Mouse (Mus musculus) hindbrain, embryonic 15.5 days (tissue): Measurements from ENCODE around the gene Cyp4a32. TPM values are rescaled to one million over a fixed set of nuclear protein-coding genes. Genes with fewer than 3 reads are reported as not detected.
A peak's percentile ranks its signal among the peaks of the same experiment; 100 is the strongest.
"Not testable (repeated sequence)": the region's sequence is repeated elsewhere in the genome, so short reads cannot be mapped to it uniquely, and the experiment has no call there.

ENCODE experiments used
- ATAC-seq: fragments of 200-750 bp; cut with Nextera tagmentation; 2 replicates; pipeline ENCODE4 v1.8.0; 2017; ENCODE audit warnings: low read depth, moderate number of reproducible peaks, moderate TSS enrichment; ENCODE audit not compliant: low FRiP score
- H3K27ac ChIP-seq: fragments of 300-500 bp; sonication (generic); replicated peaks from 2 replicates; pipeline ENCODE4 v1.5.1; 2015; ENCODE audit warnings: mild to moderate bottlenecking, inconsistent platforms
- H3K27me3 ChIP-seq: fragments of 300-500 bp; sonication (generic); 2 replicates; pipeline ENCODE4 v1.6.1; 2015; ENCODE audit warnings: control low read depth, inconsistent platforms
- H3K36me3 ChIP-seq: fragments of 300-500 bp; sonication (generic); 2 replicates; pipeline ENCODE4 v1.6.1; 2015; ENCODE audit warnings: control low read depth, inconsistent platforms
- H3K4me1 ChIP-seq: fragments of 300-500 bp; sonication (generic); replicated peaks from 2 replicates; pipeline ENCODE4 v1.6.1; 2015; ENCODE audit warnings: control low read depth, inconsistent platforms
- H3K4me2 ChIP-seq: fragments of 300-500 bp; sonication (generic); 2 replicates; pipeline ENCODE4 v1.6.1; 2015; ENCODE audit warnings: moderate library complexity, mild to moderate bottlenecking, inconsistent platforms
- H3K4me3 ChIP-seq: fragments of 300-500 bp; sonication (generic); 2 replicates; pipeline ENCODE4 v1.5.1; 2015; ENCODE audit warnings: mild to moderate bottlenecking, inconsistent platforms
- H3K9ac ChIP-seq: fragments of 300-500 bp; sonication (generic); 2 replicates; pipeline ENCODE4 v1.6.1; 2015; ENCODE audit warnings: inconsistent platforms
- H3K9me3 ChIP-seq: fragments of 300-500 bp; sonication (generic); 2 replicates; pipeline ENCODE4 v1.6.1; 2016; ENCODE audit warnings: control low read depth, inconsistent platforms
- WGBS: fragments of 180-500 bp; shearing (Covaris S2); methylation state at CpG from one replicate; pipeline ENCODE4 v1.1.7; 2015; 5-methylcytosine and 5-hydroxymethylcytosine counted together
- polyA plus RNA-seq: library from polyadenylated mRNA; unstranded; fragments of >200 nt; fragmentation: Nextera tagmentation; extraction: Ambion mirVana; gene quantifications from 2 replicates; pipeline ENCODE4 v1.2.1, GENCODE M21; 2015

Gene Cyp4a32
- polyA plus RNA-seq, 1 experiment from 2014 or later, result not detected

DNA sequence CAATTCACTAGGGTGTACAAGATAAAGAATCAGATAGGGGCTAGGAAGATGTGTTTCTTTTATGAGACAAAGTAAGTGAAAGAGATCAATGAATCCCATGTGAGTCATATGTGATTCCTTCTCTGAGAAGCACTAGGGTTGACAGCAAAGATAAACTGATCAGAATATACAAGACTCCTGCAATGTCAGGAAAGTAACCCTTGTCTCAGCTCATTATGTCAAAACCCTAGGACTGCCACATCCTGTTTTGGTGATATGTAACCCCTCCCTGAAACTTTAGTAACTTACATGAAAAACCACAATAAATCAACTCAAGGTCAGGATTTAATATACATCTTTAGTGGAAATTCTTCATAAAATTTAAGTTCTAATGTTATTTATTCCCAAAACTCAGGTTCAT is 13.2 kb downstream of the Cyp4a32 start:
- H3K4me3 ChIP-seq, result no peak overlapping the region
- ATAC-seq, result no peak
- H3K4me2 ChIP-seq, result no peak overlapping the region
- H3K36me3 ChIP-seq, result no peaks in the 10 kb centered on the region
- no peaks in the 10 kb centered on the region for H3K9me3 ChIP-seq
- H3K9ac ChIP-seq, result no peak overlapping the region
- H3K4me1 ChIP-seq, result no peaks in the 10 kb centered on the region
- H3K27ac ChIP-seq, result no peak overlapping the region
- H3K27me3 ChIP-seq, result no peaks in the 10 kb centered on the region

- H3K9ac ChIP-seq, H3K36me3 ChIP-seq, H3K27ac ChIP-seq, ATAC-seq, H3K4me2 ChIP-seq, H3K4me1 ChIP-seq, H3K4me3 ChIP-seq, H3K9me3 ChIP-seq, H3K27me3 ChIP-seq: not testable (repeated sequence)
- WGBS, result 93% methylated on average over 3 of the region's 3 CpGs
Observed at GRCm38 (mm10) chr4:115625560-115625959, 24.8 kb downstream of the Cyp4a32 start.

DNA sequence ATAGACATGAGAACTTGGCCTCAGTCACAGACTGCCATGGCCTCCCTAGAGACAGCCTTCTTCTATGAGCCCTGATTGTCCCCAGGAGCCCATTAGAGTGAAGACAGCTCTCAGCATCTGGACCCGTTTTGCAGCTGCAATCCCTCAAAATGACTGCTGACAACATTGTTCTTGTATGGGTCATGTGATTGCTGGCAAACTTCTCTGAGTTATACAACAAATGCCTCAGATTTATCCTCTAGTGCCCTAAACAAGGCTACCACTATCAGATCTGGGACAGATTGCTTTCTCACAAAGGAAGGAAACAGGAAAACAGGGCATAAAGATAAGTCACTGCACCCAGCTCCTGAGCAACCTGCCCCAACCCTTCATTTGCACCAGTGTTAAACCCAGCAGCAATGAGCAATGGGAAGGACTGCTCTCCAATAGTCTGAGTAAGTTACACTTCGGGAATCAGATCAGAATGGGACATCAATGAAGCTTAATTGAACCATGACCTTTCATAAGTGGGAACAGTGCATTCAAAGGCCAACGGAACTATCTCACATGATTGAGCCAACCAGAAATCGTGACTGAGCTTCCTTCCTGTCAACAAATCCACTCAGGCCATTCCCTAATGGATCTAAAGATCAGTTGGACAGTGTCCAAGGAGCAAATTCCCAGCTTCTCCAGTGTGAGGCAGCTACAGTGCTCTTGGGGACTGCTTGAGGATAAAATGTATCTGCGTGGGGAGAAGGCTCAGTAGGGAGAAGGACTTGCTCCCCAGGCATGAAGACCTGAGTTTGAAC is 42.4 kb downstream of the Cyp4a32 start:
- Histone ChIP-seq H3K36me3 (no peaks in the 10 kb centered on the region), H3K27me3 (no peaks in the 10 kb centered on the region), H3K4me1 (no peaks in the 10 kb centered on the region), H3K9me3 (no peaks in the 10 kb centered on the region), H3K9ac (no peak overlapping the region), H3K27ac (no peak overlapping the region), H3K4me3 (no peak overlapping the region), H3K4me2 (no peak overlapping the region)
- WGBS, result 65% methylated on average over 5 of the region's 5 CpGs
- ATAC-seq, result no peak

GRCm38 (mm10) chr4:115645371-115645770 is 44.6 kb downstream of the Cyp4a32 start:
- Histone ChIP-seq H3K4me1 (no peaks in the 10 kb centered on the region), H3K9ac (no peak overlapping the region), H3K9me3 (no peaks in the 10 kb centered on the region), H3K27ac (no peak overlapping the region), H3K4me3 (no peak overlapping the region), H3K4me2 (no peak overlapping the region), H3K27me3 (no peaks in the 10 kb centered on the region), H3K36me3 (no peaks in the 10 kb centered on the region)
- ATAC-seq, result no peak

- Histone ChIP-seq H3K9me3 (no peaks in the 10 kb centered on the region), H3K4me2 (no peak within 1 kb of the TSS), H3K27me3 (no peaks in the 10 kb centered on the region), H3K36me3 (no peaks in the 10 kb centered on the region), H3K9ac (no peak within 1 kb of the TSS), H3K4me3 (no peak within 1 kb of the TSS), H3K4me1 (no peaks in the 10 kb centered on the region), H3K27ac (no peak within 1 kb of the TSS)
- no peak for ATAC-seq
- WGBS, result 88% methylated on average over 9 of the region's 9 CpGs
Observed at GRCm38 (mm10) chr4:115647580-115647979, 46.8 kb downstream of the Cyp4a32 start, which contains the start of gene Cyp4b1. Gene Cyp4b1 (minus strand): TSS chr4:115647723.

DNA sequence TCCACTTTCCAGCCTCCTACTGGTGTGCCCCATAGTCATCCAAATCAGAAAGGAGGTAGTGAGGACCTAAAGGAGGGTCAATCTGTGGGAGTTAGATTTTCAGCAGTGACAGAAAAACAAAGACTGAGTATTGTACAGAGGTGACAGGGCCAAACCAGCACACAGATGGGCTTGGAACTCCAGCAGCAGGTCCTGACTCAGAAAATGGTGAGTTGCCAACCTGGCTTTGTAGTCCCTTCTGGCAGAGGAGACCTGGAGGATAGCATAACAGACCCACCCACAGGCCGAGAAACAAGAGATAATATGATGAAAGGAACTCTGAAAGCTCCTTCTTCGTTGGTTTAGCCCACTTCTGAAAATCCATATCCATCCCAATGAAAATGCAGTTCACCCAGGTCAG is 48.0 kb downstream of the Cyp4a32 start:
- Histone ChIP-seq H3K4me3 (no peak overlapping the region), H3K4me2 (no peak overlapping the region), H3K36me3 (no peaks in the 10 kb centered on the region), H3K27me3 (no peaks in the 10 kb centered on the region), H3K4me1 (no peaks in the 10 kb centered on the region), H3K9me3 (peaks cover 4% of the 10 kb centered on the region; the same call in 1 of the 2 replicates), H3K27ac (no peak overlapping the region), H3K9ac (no peak overlapping the region)
- 76% methylated on average over 2 of the region's 2 CpGs for WGBS
- no peak for ATAC-seq

- H3K4me1 ChIP-seq, result no peaks in the 10 kb centered on the region
- no peak for ATAC-seq
- no peak overlapping the region for H3K9ac ChIP-seq
- H3K27me3 ChIP-seq, result no peaks in the 10 kb centered on the region
- H3K27ac ChIP-seq, result no peak overlapping the region
- H3K36me3 ChIP-seq, result no peaks in the 10 kb centered on the region
- H3K9me3 ChIP-seq, result peaks cover 4% of the 10 kb centered on the region; the same call in 1 of the 2 replicates
- H3K4me2 ChIP-seq, result no peak overlapping the region
- H3K4me3 ChIP-seq, result no peak overlapping the region
Observed at GRCm38 (mm10) chr4:115649344-115649743, 48.6 kb downstream of the Cyp4a32 start.

- Histone ChIP-seq H3K9ac (no peak overlapping the region), H3K4me2 (no peak overlapping the region), H3K27ac (no peak overlapping the region), H3K4me3 (no peak overlapping the region), H3K4me1 (no peaks in the 10 kb centered on the region), H3K27me3 (no peaks in the 10 kb centered on the region), H3K9me3 (peaks cover 4% of the 10 kb centered on the region; the same call in 1 of the 2 replicates), H3K36me3 (no peaks in the 10 kb centered on the region)
- 80% methylated on average over 5 of the region's 5 CpGs for WGBS
- ATAC-seq, result no peak
Observed at GRCm38 (mm10) chr4:115650866-115651265, 50.1 kb downstream of the Cyp4a32 start.

GRCm38 (mm10) chr4:115655841-115656534 is 55.2 kb downstream of the Cyp4a32 start:
- not testable (repeated sequence) for ATAC-seq, H3K9me3 ChIP-seq, H3K9ac ChIP-seq, H3K4me2 ChIP-seq, H3K36me3 ChIP-seq, H3K27ac ChIP-seq, H3K27me3 ChIP-seq, H3K4me1 ChIP-seq, H3K4me3 ChIP-seq
- WGBS, result 86% methylated on average over 7 of the region's 7 CpGs

GRCm38 (mm10) chr4:115656535-115656922 is 55.8 kb downstream of the Cyp4a32 start:
- H3K27me3 ChIP-seq, H3K9me3 ChIP-seq, H3K4me1 ChIP-seq, H3K4me2 ChIP-seq, H3K27ac ChIP-seq, H3K9ac ChIP-seq, H3K4me3 ChIP-seq, H3K36me3 ChIP-seq, ATAC-seq: not testable (repeated sequence)
- WGBS, result 93% methylated on average over 1 of the region's 1 CpGs

GRCm38 (mm10) chr4:115657104-115657866 is 56.5 kb downstream of the Cyp4a32 start:
- peak overlapping the region; percentile 65 for H3K4me3 ChIP-seq
- H3K27ac ChIP-seq, result peak overlapping the region; percentile 48
- peaks cover 4% of the 10 kb centered on the region; the same call in 1 of the 2 replicates for H3K9me3 ChIP-seq
- H3K4me1 ChIP-seq, result peaks cover 7% of the 10 kb centered on the region; the same call in 1 of the 2 replicates
- peak; percentile 94 for ATAC-seq
- H3K36me3 ChIP-seq, result no peaks in the 10 kb centered on the region
- WGBS, result 1% methylated on average over 34 of the region's 34 CpGs
- H3K9ac ChIP-seq, result peak overlapping the region; percentile 70
- H3K27me3 ChIP-seq, result no peaks in the 10 kb centered on the region
- peak overlapping the region; percentile 96 for H3K4me2 ChIP-seq

DNA sequence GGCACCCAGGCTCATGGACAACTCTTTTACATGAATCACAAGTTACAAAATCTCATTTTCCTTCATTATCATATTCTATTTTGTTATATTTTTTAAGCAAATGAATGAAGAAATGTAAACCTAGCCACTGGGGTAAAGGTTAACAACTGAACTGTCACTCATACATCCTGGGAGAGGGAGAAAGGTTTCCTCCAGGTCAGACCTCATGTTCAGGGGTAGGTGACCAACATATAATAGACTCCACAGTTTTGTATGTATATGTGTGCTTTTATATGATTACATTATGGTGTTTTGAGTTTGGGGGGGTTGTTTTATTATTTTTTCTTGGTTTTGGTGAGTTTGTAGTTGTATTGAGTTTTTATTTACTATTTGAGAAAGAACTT is 57.1 kb downstream of the Cyp4a32 start:
- no peaks in the 10 kb centered on the region for H3K36me3 ChIP-seq
- no peak for ATAC-seq
- H3K27me3 ChIP-seq, result no peaks in the 10 kb centered on the region
- H3K27ac ChIP-seq, result no peak overlapping the region
- H3K9ac ChIP-seq, result no peak overlapping the region
- peak overlapping the region; percentile 96 for H3K4me2 ChIP-seq
- H3K4me3 ChIP-seq, result peak overlapping the region; percentile 65
- peaks cover 3% of the 10 kb centered on the region; the same call in 1 of the 2 replicates for H3K9me3 ChIP-seq
- H3K4me1 ChIP-seq, result peaks cover 7% of the 10 kb centered on the region; the same call in 1 of the 2 replicates
